8 mouse cellular contexts compared by ENCODE assay signal in genomic region chr11:116656348-116657191, GRCm38 (mm10). TPM values are rescaled to one million over a fixed set of nuclear protein-coding genes. Genes with fewer than 3 reads are reported as not detected.
DNase-seq lines count a peak whose midpoint lies in the region; ATAC-seq lines count a peak whose summit lies in the region.

No protein-coding gene starts in this region.

- WGBS in forebrain, embryonic 13.5 days, result 53% methylated on average over 16 of the region's 16 CpGs
- 51% methylated on average over 16 of the region's 16 CpGs for WGBS in lung, embryonic 15.5 days

- no peaks in the 10 kb centered on the region for H3K9me3 ChIP-seq in forebrain, embryonic 13.5 days (replicated peaks)
- H3K9me3 ChIP-seq in lung, embryonic 15.5 days, result no peaks in the 10 kb centered on the region

- H3K4me1 ChIP-seq in forebrain, embryonic 13.5 days, result peaks cover 77% of the 10 kb centered on the region
- peaks cover 51% of the 10 kb centered on the region for H3K4me1 ChIP-seq in lung, embryonic 15.5 days

- H3K4me2 ChIP-seq in forebrain, embryonic 13.5 days, result peak overlapping the region; percentile 60; the same call in 1 of the 2 replicates
- H3K4me2 ChIP-seq in lung, embryonic 15.5 days, result peak overlapping the region; percentile 53

- peak; percentile 1 for DNase-seq in kidney, postnatal 14 days
- DNase-seq in kidney, postnatal 36 days, result no peak
- DNase-seq in brain, adult 2 months (ENCODE audit: low read depth, low spot score), result peak; percentile 90
- DNase-seq in left cerebral cortex, adult 8-10 months (ENCODE audit: low spot score in 2 of 2), result no peak
- DNase-seq in ovary, postnatal 36 days (ENCODE audit: low spot score), result no peak

- no peaks in the 10 kb centered on the region for H3K36me3 ChIP-seq in forebrain, embryonic 13.5 days (ENCODE audit: poor library complexity, severe bottlenecking)
- no peaks in the 10 kb centered on the region for H3K36me3 ChIP-seq in lung, embryonic 15.5 days

- H3K27me3 ChIP-seq in forebrain, embryonic 13.5 days, result peaks cover 34% of the 10 kb centered on the region
- H3K27me3 ChIP-seq in lung, embryonic 15.5 days, result peaks cover 42% of the 10 kb centered on the region

- no peak for ATAC-seq in forebrain, embryonic 13.5 days
- no peak for ATAC-seq in lung, embryonic 15.5 days (ENCODE audit: borderline replicate concordance, extremely low read depth, low FRiP score, low TSS enrichment)
- no peak for ATAC-seq in erythroid progenitor cell, adult 5-6 weeks (replicated peaks; ENCODE audit: low FRiP score, poor library complexity, severe bottlenecking)

- H3K27ac ChIP-seq in forebrain, embryonic 13.5 days, result peak overlapping the region; percentile 85
- H3K27ac ChIP-seq in lung, embryonic 15.5 days, result peak overlapping the region; percentile 83

- no peak overlapping the region for H3K4me3 ChIP-seq in forebrain, embryonic 13.5 days
- no peak overlapping the region for H3K4me3 ChIP-seq in lung, embryonic 15.5 days

- no peak overlapping the region for H3K9ac ChIP-seq in forebrain, embryonic 13.5 days
- H3K9ac ChIP-seq in lung, embryonic 15.5 days, result no peak overlapping the region

RNA-seq across cellular contexts. Expression of gene Cygb, which starts 2.5 kb away (rescaled TPM):
- polyA plus RNA-seq in forebrain, embryonic 13.5 days (2015; fragmentation: Nextera tagmentation; extraction: Ambion mirVana), result 8.8 and 9.3 TPM in 2 replicates
- 11.2 and 11.9 TPM in 2 replicates for polyA plus RNA-seq in lung, embryonic 15.5 days (2015; fragmentation: Nextera tagmentation; extraction: Ambion mirVana)
- not detected in 2 replicates for total RNA-seq in erythroid progenitor cell, adult 5-6 weeks (2015; ENCODE audit: low replicate concordance)
- total RNA-seq in erythroid progenitor cell, adult 5-6 weeks (2017; ENCODE audit: low replicate concordance), result not detected in 2 replicates
- 10 to 100 TPM; 55.8 to 62.7 (median 58.2) TPM for total RNA-seq in left cerebral cortex, adult 8-10 months (2022)

RNA-seq across cellular contexts. Expression of gene Prcd, which starts 3.2 kb away (rescaled TPM):
- polyA plus RNA-seq in forebrain, embryonic 13.5 days (2015; fragmentation: Nextera tagmentation; extraction: Ambion mirVana), result 0.79 and 0.80 TPM in 2 replicates
- 1.8 and 3.2 TPM in 2 replicates for polyA plus RNA-seq in lung, embryonic 15.5 days (2015; fragmentation: Nextera tagmentation; extraction: Ambion mirVana)
- not detected in 2 replicates for total RNA-seq in erythroid progenitor cell, adult 5-6 weeks (2015; ENCODE audit: low replicate concordance)
- total RNA-seq in erythroid progenitor cell, adult 5-6 weeks (2017; ENCODE audit: low replicate concordance), result not detected in 2 replicates
- total RNA-seq in left cerebral cortex, adult 8-10 months (2022), result 1 to 10 TPM; 5.0 to 7.0 (median 5.5) TPM

RNA-seq across cellular contexts. Expression of gene Rhbdf2, which starts 29.8 kb away (rescaled TPM):
- polyA plus RNA-seq in forebrain, embryonic 13.5 days (2015; fragmentation: Nextera tagmentation; extraction: Ambion mirVana), result 0.87 and 0.98 TPM in 2 replicates
- 12.5 and 13.5 TPM in 2 replicates for polyA plus RNA-seq in lung, embryonic 15.5 days (2015; fragmentation: Nextera tagmentation; extraction: Ambion mirVana)
- total RNA-seq in erythroid progenitor cell, adult 5-6 weeks (2015; ENCODE audit: low replicate concordance), result 6.3 and 12.6 TPM in 2 replicates
- 5.9 and 11.5 TPM in 2 replicates for total RNA-seq in erythroid progenitor cell, adult 5-6 weeks (2017; ENCODE audit: low replicate concordance)
- total RNA-seq in left cerebral cortex, adult 8-10 months (2022), result 1 to 10 TPM; 1.1 to 1.6 (median 1.3) TPM

Comparison
In these comparisons a context has a peak if more than half of its experiments do, and no peak if none do; other contexts are left out.
1. DNase-seq: peak in kidney, postnatal 14 days (single experiment) and brain, adult 2 months (single experiment); none in kidney, postnatal 36 days (0 of 2), left cerebral cortex, adult 8-10 months (0 of 2) and ovary, postnatal 36 days (single experiment).
2. RNA of gene Cygb, which starts 2.5 kb away (total RNA-seq): 55.8 to 62.7 TPM in left cerebral cortex, adult 8-10 months; not detected in erythroid progenitor cell, adult 5-6 weeks; every median in the first group is over 10 times any median in the second.
3. RNA of gene Prcd, which starts 3.2 kb away (total RNA-seq): 5.0 to 7.0 TPM in left cerebral cortex, adult 8-10 months; not detected in erythroid progenitor cell, adult 5-6 weeks; every median in the first group is over 4 times any median in the second.